Comparison of ENCODE assay signal across 15 mouse cellular contexts in the genomic region with DNA sequence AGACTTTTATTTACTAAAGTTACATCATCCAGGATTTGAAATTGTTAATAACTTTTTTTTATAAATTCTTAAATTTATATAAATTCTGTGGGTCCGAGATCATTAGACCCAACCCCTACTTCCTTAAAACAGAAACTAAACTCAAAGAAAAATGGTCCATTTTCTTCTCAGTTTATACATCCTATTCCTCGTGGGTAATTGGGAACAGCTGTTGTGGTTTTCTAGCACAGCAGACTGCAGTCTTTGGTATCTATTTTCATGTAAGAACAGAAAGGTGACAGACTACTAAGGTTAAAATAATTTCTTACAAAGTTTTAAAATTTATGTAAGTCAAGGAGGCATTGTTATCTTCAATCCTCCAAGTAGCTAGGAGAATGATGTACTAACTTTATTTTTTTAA. TPM values are rescaled to one million over a fixed set of nuclear protein-coding genes. Genes with fewer than 3 reads are reported as not detected.
"Had no signal": no experiment of that assay in that cellular context is flagged by ENCODE, and none has a peak within 500 bp of the region (broad histone marks: within the 10 kb centered on the region; RNA-seq: fewer than 3 reads in every experiment).

No protein-coding gene starts in this region.

- H3K4me1 ChIP-seq: limb, embryonic 15.5 days; liver, embryonic 12.5 days; lung, embryonic 15.5 days; megakaryocyte, embryonic 14.5 days; midbrain, embryonic 12.5 days; neural tube, embryonic 12.5 days had no signal

- H3K27me3 ChIP-seq: limb, embryonic 15.5 days; liver, embryonic 12.5 days; lung, embryonic 15.5 days; megakaryocyte, embryonic 14.5 days; midbrain, embryonic 12.5 days; neural tube, embryonic 12.5 days had no signal

- H3K4me3 ChIP-seq: limb, embryonic 15.5 days; liver, embryonic 12.5 days; lung, embryonic 15.5 days; megakaryocyte, embryonic 14.5 days; midbrain, embryonic 12.5 days; neural tube, embryonic 12.5 days had no signal

- H3K36me3 ChIP-seq: limb, embryonic 15.5 days; liver, embryonic 12.5 days; lung, embryonic 15.5 days; midbrain, embryonic 12.5 days; neural tube, embryonic 12.5 days had no signal

- H3K9ac ChIP-seq: limb, embryonic 15.5 days; liver, embryonic 12.5 days; lung, embryonic 15.5 days; midbrain, embryonic 12.5 days; neural tube, embryonic 12.5 days had no signal

- ATAC-seq: liver, embryonic 12.5 days had no signal

- H3K27ac ChIP-seq: limb, embryonic 15.5 days; liver, embryonic 12.5 days; lung, embryonic 15.5 days; macrophage; midbrain, embryonic 12.5 days; neural tube, embryonic 12.5 days; stomach, postnatal 0 days had no signal

- DNase-seq: kidney, adult 2 months; kidney, postnatal 25 days; lung, postnatal 14 days; thymus, postnatal 4 days had no signal

- H3K9me3 ChIP-seq: limb, embryonic 15.5 days; liver, embryonic 12.5 days; lung, embryonic 15.5 days; megakaryocyte, embryonic 14.5 days; midbrain, embryonic 12.5 days; neural tube, embryonic 12.5 days had no signal

- H3K4me2 ChIP-seq: limb, embryonic 15.5 days; liver, embryonic 12.5 days; lung, embryonic 15.5 days; midbrain, embryonic 12.5 days; neural tube, embryonic 12.5 days had no signal

RNA-seq across cellular contexts. Expression of a gene that starts 19.5 kb away (rescaled TPM):
- total RNA-seq: neutrophil, adult 5-6 weeks had no signal
- polyA plus RNA-seq: limb, embryonic 15.5 days; liver, embryonic 12.5 days; liver, embryonic 16.5 days; lung, embryonic 15.5 days; macrophage; midbrain, embryonic 12.5 days; neural tube, embryonic 12.5 days; stomach, postnatal 0 days had no signal

RNA-seq across cellular contexts. Expression of a gene that starts 44.1 kb away (rescaled TPM):
- total RNA-seq: neutrophil, adult 5-6 weeks had no signal
- polyA plus RNA-seq: kidney, adult 2 months; kidney, embryonic 16.5 days; limb, embryonic 15.5 days; liver, embryonic 12.5 days; liver, embryonic 16.5 days; lung, embryonic 15.5 days; macrophage; midbrain, embryonic 12.5 days; neural tube, embryonic 12.5 days; stomach, postnatal 0 days had no signal
